Mouse (Mus musculus): ENCODE results near the gene Ceacam2.
"Not testable (repeated sequence)": the region's sequence is repeated elsewhere in the genome, so short reads cannot be mapped to it uniquely, and the experiment has no call there.

Gene Ceacam2

DNA sequence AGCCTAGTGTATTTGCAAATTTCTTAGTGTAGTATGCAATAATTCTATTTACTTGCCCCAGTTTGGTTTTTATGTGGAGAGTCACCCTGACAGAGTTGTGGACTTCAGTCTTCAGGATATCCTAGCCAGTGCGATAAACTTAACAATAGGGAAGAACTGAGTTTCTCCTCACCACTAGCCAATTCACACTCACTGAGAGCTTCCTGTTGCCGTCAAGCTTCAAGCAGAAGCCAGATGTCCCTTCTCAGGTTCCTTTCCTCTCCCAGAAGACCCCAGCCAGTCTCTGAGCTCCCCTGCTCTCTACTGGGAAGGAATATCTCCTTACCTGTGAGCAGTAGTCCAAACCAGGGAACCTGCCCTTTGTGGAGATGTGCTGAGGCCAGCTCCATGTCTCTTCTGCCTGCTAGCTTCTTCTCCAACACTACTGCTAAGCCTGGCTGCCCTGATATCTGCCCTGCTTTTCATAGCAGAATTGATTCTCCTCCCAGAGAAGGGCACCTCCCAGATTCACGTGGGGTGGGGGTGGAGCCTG, at the start of gene Ceacam2:
TSS of gene Ceacam2 (minus strand) at position 482 of the 532 bp plus-strand sequence.
- DNase-seq, result not testable (repeated sequence)

DNA sequence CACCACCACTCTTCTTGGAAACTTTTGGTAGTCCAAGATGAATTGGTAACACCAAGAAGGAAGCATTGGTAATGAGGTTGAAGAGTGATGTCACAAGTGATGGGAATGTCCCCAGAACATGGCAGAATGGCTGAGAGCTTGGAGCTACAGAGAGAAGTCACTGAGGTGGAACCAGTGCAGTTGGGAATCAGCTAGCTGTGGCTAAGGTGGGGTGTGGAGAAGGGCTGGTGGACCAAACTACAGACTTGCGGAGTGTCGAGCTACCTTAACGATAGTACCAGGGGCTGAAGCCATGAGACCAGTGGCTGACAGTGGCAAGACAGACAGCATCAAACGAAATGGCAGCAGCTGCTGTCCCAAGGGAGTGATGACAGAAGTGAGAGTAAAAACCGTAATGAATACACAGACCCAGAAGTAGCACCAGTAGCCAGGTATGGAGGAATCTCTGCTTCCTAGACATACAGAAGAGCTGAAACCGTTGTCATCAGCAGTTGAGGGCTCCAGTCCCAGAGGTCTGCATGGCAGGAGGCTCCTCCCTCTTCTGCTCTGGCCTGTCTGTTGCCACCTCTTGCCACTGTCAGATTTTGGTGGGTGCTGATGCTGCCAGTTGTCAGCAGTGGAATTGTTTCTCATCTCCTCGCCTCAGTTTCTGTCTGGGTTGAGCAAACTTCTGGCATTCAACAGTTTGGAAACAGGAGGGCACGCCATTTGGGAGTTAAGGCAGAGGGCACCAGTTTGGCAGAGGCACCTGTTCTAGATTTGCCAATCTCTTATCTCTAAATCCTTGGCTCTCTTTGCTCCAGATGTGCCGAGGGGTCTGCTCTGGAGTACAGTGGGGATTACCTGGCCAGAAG, 45.9 kb upstream of the Ceacam2 start:
- DNase-seq, result no peak

DNA sequence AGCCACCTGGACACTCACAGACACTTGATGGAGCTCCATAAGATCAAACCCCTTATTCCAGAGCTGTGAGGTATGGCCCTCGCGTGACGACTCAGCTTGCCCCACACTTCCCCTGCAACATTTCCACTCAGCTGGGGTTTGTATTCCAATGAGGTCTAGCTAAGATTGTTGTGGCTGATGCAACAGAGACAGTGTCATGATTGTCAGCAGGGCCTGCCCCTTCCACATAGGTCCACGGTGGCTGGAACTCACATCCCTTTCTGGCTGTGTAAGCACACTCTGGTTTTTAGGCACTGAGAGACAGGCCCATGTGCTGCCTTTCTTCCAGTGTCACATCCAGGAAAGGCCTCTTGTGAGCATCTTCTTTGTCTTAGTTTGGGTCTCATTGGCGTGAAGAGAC, 45.0 kb upstream of the Ceacam2 start:
- no peak for DNase-seq

- DNase-seq, result no peak
Measured at GRCm38 (mm10) chr7:25582301-25582810, 42.7 kb upstream of the Ceacam2 start.

- no peak for DNase-seq
Measured at GRCm38 (mm10) chr7:25579441-25579840, 39.8 kb upstream of the Ceacam2 start.

DNA sequence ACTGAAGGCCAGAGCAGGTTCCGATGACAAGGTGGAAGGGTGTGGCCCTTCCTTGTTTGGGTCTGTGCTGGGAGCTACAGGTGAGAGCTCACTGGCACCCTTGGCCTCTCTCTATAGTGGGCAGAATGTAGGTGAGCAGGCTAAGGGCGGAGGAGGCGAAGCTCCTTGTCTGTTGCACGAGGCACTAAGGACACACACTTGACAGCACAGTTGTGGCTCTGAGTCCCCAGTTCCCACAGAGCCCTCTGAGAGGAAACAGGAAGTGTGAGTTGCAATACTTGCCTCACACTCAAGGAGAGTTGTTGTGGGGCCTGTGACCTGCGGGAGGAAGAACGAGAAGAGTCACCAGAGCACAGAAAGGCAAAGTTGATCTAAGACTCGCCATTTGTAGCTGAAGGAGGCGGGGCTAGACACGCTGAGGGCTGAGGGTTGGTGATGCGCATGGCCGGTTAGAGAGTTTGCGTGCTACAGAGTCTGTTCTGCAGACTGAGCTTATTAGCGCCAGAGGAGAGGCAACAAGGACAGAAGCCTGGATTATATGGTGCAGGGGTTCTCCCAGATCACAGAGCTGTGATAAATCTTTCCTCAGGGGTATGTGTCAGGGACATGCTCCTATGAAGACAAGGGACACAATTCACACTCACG, 37.3 kb upstream of the Ceacam2 start:
- peak; percentile 40 for DNase-seq

DNA sequence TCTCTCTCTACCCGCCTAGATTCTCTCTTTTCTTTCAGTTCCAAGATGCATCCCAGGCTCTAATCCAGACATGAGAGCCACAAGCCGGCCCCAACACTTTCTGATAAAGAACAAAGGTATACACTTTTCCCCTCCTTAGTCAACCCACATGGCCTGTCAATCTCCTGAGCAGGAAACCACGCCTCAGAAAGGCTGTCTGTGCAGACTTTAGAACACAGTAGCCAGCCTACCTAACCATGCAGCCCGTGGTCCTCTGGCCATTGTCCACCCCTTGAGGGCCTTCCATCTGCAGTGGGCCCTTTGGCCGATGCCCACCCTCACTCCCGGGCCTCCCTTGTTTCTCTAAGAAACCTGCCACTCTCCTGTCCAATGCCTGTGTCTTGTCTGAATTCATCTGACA, 36.7 kb upstream of the Ceacam2 start:
- DNase-seq, result peak; percentile 45

DNA sequence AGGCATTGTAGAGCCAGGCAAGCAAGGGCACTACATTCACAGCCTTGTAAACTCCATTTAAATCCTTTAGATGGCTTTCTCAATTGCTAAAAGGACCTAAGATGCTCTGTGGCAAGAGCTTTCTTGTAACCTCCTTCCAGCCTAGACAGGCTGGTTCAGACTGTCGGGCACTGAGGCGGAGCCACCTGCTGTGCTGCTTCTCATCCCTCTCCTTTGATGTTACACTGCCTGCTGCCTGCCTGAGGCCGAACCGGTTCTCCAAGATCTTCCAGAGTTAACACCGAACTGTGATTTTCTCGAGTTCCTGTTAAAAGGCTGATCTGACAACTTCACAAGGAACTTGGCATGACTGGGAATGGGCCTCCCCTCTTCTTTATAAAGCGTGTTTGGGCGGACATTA, 36.2 kb upstream of the Ceacam2 start:
- DNase-seq, result peak; percentile 49

- no peak for DNase-seq
Measured at GRCm38 (mm10) chr7:25575105-25575504, 35.4 kb upstream of the Ceacam2 start.

DNA sequence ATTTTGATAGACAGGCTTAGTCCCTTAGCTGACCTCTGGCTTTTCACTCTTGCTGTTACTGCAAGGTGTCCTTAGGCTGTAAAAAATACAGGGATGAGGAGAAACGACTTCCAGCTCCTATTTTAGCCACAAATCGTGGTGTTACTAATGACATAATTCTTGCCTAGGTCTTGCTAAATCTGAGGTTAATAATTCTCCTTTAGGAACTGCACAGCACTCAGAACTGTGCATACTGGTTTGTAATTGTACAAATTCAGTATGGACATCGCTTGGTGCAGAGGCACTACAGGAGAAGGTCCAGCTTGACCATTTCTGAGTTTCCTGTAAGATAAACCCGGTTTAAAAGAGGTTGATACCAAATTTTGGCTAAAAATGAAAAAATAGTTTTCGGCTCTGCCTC, 34.1 kb upstream of the Ceacam2 start:
- not testable (repeated sequence) for DNase-seq

DNA sequence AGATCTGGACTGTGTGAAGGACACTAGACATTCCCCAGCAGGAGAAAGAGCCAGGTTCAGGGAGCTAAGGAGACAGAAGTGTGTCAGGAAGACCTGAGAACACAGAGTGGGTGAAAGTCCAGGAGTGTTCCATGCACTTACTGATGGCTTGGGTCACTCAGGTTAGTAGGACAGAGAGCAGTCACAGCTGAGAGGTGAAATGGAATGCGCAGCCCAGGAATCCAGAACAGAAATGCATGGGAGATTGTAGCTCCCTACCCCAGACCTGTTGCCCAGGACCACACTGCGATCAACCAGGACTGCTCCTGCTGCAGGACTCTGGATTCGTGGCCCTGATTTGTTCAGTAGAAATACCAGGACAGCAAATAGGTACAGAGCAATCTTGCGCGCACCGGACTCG, 29.1 kb upstream of the Ceacam2 start:
- no peak for DNase-seq

DNA sequence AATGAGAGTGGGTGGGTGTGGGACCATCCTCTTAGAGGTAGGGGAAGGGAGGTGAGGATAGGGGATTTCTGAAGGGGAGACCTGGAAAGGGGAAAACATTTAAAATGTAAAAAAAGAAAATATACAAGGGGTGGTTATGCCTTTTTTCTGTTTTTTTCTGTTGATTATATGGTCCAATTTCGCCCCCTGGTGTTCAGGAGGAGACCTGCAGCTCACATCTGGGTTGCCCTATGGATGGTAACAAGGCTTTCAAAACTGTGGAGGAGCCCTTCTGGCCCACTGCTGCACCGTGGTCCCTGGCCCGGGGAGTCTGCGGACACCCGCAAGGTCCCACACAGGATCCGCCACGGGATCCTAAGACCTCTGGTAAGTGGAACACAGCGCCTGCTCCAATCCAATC, 1.8 kb upstream of the Ceacam2 start:
- peak; percentile 24 for DNase-seq

DNA sequence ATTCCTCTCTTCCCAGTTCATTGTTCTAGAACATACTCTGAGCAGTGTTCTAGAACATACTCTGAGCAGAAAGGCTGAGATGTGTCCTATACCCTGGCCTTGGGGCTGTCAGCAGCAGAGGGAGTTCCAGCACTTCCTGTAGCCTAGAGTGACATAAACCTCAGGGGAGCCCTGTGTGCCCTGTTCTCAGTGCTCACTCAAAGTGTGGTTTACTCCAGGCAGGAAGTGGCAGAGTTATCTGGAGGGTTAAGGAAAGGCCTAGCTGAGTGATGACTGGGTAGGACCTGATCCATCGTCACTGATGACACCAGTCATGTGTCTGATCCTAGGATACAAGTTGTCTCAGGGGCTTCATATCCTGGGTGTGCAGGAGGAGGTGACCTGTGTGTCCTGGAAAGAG, 297 bp upstream of the Ceacam2 start:
- peak; percentile 21 for DNase-seq

DNA sequence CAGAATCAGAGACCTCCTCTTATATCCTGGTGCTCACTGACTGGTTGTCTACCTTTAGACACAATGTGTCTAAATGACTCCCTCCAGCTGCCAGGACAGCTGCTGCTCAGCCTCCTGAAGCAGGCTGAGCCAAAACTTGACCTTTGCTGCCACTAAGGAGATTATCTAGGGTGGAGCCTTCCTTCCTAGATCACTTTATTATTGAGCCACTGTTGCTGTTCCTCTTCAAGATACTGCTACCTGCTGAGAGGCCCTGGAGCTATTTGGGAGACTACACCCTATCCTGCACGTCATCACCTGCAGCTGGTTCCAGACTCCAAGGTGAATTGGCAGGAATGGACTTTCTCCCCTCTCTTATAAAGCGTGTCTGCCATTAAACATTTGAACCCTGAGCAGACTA, 8.8 kb downstream of the Ceacam2 start:
- no peak for DNase-seq

DNA sequence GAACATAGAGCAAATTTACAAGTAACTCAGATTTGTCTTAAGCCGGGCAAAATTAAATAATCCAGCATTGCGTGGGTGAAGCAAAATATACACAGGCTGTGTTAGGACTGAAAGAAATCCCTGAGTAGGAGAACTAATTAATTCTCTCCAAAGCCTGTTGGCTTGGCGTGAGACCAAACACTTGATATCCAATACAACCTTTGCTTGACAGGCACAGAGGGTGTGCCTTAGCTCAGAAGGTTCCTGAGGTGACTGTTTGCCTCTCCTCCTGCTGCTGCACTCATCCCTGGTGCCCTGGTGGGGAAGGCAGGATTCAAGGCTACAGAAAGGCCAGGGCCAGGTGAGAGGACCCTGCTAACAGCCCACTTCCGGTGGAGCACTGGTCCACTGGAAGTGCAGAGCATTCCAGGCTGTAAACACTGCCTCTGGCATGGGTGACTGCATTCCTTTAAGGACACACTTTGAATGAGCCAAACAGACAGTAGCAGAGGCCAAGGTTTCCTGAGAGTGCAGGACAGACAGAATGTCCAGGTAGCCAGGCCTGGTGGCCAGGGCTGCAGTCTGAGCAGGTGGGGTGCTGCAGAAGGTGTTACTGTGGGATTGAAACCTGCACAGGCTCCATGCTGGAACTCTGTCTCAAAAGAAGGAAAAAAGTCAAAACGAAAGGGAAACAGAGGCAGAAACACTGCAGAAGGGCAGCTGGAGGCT, 23.4 kb downstream of the Ceacam2 start:
- not testable (repeated sequence) for DNase-seq

GRCm38 (mm10) chr7:25515667-25516066, 24.0 kb downstream of the Ceacam2 start:
- DNase-seq, result not testable (repeated sequence)

DNA sequence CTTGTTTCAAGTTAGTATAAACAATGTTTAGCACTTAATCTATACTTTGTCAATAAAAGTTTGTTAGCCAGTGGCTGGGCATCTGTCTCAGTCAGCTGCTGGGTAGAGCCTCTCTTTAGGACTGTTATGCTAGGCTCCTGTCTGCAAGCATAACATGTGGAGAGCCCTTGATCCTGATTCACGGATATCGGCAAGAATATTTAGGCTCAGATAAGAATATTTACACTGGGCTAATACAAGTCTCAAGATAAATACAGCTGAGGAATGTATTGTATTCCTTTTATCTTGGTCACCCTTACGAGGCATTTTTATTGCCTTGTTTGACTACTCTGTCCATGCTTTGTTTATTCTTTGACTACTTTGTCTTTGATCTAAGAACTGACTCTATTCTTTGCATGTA, 29.7 kb downstream of the Ceacam2 start:
- no peak for DNase-seq

GRCm38 (mm10) chr7:25494649-25495048, 45.0 kb downstream of the Ceacam2 start:
- DNase-seq, result no peak

- DNase-seq, result not testable (repeated sequence)
Measured at GRCm38 (mm10) chr7:25490698-25491097, 49.0 kb downstream of the Ceacam2 start.

DNA sequence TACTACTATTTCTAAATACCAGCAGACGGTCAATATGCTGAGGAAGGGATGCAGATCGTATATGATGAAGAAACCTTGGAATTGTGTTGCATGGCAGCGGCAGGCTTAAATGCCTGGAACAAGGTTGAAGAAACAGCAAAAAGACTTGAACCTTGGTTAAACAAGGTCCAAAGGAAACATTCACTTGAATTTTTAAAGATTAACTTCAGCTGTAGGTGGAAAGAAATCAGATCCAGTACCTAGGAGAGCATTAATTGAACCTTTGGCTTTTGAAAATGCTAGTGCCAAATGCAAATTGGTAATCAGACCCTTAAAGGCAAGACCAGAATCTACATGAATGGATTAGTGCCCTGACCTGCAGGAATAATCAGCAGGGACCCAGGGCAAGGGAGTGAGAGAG, 50.3 kb downstream of the Ceacam2 start:
- not testable (repeated sequence) for DNase-seq

GRCm38 (mm10) chr7:25486186-25486585, 53.5 kb downstream of the Ceacam2 start:
- DNase-seq, result peak; percentile 31

GRCm38 (mm10) chr7:25485061-25485460, 54.6 kb downstream of the Ceacam2 start:
- no peak for DNase-seq

- no peak for DNase-seq
Measured at GRCm38 (mm10) chr7:25483133-25483735, 56.4 kb downstream of the Ceacam2 start.

All from thymus, postnatal 14 days (tissue).